Mouse (Mus musculus): ENCODE results near the gene Gm3952.

GRCm38 (mm10) chr8:128697945-128698344, 100.5 kb downstream of the Gm3952 start:
- TF ChIP-seq POLR2A (IDR thresholded peaks at IDR 0.05; ENCODE audit: extremely low read depth, insufficient read depth, low read length) = no peak
- no peak for TF ChIP-seq CTCF (IDR thresholded peaks at IDR 0.05; ENCODE audit: extremely low read depth, insufficient read depth, low read length)
